Mouse (Mus musculus): ENCODE measurements around the gene Rhbdl1. TPM values are rescaled to one million over a fixed set of nuclear protein-coding genes. Genes with fewer than 3 reads are reported as not detected.

Gene Rhbdl1
- polyA plus RNA-seq, 1 experiment from 2014 or later = 0.98 TPM

DNA sequence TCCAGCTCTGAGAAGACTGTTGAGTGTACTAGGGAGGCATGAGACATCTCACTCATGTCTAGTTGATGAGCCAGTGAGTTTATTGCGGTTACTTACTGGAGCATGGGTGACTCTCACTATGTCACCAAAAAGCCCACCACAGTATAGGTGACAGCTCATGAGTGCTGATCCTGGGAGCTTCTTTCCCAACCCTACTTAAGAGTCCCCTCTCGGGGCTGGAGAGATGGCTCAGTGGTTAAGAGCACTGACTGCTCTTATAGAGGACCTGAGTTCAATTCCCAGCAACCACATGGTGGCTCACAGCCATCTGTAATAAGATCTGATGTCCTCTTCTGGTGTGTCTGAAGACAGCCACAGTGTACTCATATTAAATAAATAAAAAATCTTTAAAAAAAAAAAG, 32.9 kb upstream of the Rhbdl1 start:
- H3K9ac ChIP-seq = no peak overlapping the region
- no peaks in the 10 kb centered on the region for H3K9me3 ChIP-seq
- WGBS = 76% methylated on average over 2 of the region's 2 CpGs
- no peak overlapping the region for H3K4me3 ChIP-seq
- no peak overlapping the region for H3K4me2 ChIP-seq
- no peaks in the 10 kb centered on the region for H3K27me3 ChIP-seq (replicated peaks)
- peaks cover 41% of the 10 kb centered on the region for H3K4me1 ChIP-seq
- H3K27ac ChIP-seq (replicated peaks) = no peak overlapping the region
- peaks cover 5% of the 10 kb centered on the region for H3K36me3 ChIP-seq
- ATAC-seq (ENCODE audit: extremely low read depth, insufficient number of reproducible peaks, low FRiP score, low TSS enrichment) = no peak

DNA sequence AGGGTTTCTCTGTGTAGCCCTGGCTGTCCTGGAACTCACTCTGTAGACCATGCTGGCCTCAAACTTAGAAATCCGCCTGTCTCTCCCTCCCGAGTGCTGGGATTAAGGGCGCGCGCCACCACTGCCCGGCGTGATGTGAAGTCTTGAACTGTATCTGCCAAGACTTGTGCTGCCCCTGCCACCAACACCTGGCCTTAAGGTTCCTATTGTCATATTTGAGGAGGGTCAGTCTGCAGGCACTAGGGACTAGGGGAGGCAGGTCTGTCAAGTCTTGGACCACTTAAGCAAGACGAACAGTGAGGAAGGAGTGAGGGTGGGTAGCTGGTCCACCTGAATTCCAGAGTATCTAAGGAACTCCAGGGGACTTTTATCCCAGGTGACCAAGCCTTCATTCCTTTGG, 32.4 kb upstream of the Rhbdl1 start:
- H3K4me3 ChIP-seq = no peak overlapping the region
- no peak overlapping the region for H3K9ac ChIP-seq
- no peak for ATAC-seq (ENCODE audit: extremely low read depth, insufficient number of reproducible peaks, low FRiP score, low TSS enrichment)
- H3K9me3 ChIP-seq = no peaks in the 10 kb centered on the region
- H3K27ac ChIP-seq (replicated peaks) = no peak overlapping the region
- H3K4me2 ChIP-seq = no peak overlapping the region
- H3K4me1 ChIP-seq = peaks cover 39% of the 10 kb centered on the region
- peaks cover 10% of the 10 kb centered on the region for H3K36me3 ChIP-seq
- H3K27me3 ChIP-seq (replicated peaks) = no peaks in the 10 kb centered on the region
- 83% methylated on average over 8 of the region's 8 CpGs for WGBS

DNA sequence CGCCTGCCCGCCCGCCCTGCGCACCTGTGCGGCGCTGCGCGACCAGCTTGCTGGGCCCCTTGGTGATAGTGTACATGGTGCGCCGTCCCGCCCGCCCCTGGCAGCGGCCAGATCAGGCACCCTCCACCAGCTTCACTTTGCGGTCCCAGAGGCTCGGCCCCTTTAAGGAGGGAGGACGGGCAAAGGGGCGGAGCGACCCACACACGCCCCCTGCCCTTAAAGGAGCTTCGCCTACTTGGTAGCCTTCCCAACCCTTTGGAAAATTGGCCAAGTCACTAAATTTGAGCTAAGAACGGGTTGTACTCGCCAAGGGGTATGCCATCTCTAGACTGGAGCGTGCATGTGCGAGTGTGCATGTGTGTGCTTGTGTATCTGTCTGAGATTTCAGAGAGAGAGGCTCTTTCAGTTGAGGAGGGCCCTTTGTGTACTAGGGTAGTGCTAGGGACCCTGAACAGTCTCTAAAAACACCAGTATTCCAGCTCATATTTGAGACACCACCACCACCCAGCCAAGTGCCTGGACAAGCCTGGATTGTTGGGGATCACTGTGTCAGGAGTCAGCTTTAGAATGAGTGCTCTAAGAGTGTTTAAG, 31.6 kb upstream of the Rhbdl1 start, which contains the start of gene Mcrip2:
TSS of gene Mcrip2 (minus strand) at position 164 of the 591 bp plus-strand sequence.
- peak within 1 kb of the TSS; percentile 77 for H3K4me2 ChIP-seq
- peak; percentile 71 for ATAC-seq (ENCODE audit: extremely low read depth, insufficient number of reproducible peaks, low FRiP score, low TSS enrichment)
- WGBS = under 1% methylated on average over 24 of the region's 24 CpGs
- peak within 1 kb of the TSS; percentile 93 for H3K9ac ChIP-seq
- peak within 1 kb of the TSS; percentile 76 for H3K4me3 ChIP-seq
- peaks cover 18% of the 10 kb centered on the region for H3K36me3 ChIP-seq
- H3K27me3 ChIP-seq (replicated peaks) = no peaks in the 10 kb centered on the region
- no peaks in the 10 kb centered on the region for H3K9me3 ChIP-seq
- peaks cover 31% of the 10 kb centered on the region for H3K4me1 ChIP-seq
- H3K27ac ChIP-seq (replicated peaks) = peak within 1 kb of the TSS; percentile 93

DNA sequence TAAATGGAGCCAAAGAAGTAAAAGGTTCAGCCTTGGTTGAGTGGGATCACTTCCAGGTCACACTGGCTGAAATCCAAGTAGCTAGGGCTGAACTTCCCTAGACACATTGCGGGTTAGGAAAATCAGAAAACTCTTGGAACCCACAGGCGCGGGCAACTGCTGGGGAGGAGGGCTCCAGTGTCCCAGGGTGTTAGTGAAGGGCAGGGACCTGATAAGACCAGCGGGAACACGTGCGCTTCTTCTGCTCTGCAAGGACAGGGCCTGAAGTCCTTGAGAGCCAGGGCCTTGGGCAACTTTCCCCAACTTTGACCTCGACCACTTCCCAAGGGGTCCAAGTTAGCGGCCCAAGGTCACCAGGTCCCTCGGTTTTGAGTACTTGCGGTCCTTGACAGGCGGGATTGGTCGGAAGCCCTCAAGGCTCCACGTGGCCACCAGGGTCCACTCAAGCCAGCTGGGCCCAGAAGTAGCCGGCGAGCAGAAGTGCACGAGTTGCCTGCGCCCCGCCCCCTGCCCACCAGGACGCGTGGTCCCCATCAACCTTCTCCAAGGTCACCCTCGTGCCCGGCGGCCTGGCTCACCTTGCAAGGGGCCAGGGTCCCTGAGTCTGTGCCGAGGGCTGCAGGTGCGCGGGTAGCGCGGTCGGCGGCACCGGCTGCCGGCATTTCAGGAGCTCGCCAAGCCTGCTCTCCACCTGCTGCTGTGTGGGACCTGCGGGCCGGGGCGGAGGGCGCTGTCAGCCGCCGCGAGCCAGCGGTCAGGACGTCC, 30.9 kb upstream of the Rhbdl1 start:
- peak overlapping the region; percentile 76 for H3K4me3 ChIP-seq
- H3K4me2 ChIP-seq = peak overlapping the region; percentile 77
- peaks cover 22% of the 10 kb centered on the region for H3K36me3 ChIP-seq
- peaks cover 31% of the 10 kb centered on the region for H3K4me1 ChIP-seq
- peak overlapping the region; percentile 93 for H3K27ac ChIP-seq (replicated peaks)
- ATAC-seq (ENCODE audit: extremely low read depth, insufficient number of reproducible peaks, low FRiP score, low TSS enrichment) = no peak; the same call in 1 of the 2 replicates
- under 1% methylated on average over 42 of the region's 42 CpGs for WGBS
- H3K27me3 ChIP-seq (replicated peaks) = no peaks in the 10 kb centered on the region
- H3K9ac ChIP-seq = peak overlapping the region; percentile 93
- no peaks in the 10 kb centered on the region for H3K9me3 ChIP-seq

DNA sequence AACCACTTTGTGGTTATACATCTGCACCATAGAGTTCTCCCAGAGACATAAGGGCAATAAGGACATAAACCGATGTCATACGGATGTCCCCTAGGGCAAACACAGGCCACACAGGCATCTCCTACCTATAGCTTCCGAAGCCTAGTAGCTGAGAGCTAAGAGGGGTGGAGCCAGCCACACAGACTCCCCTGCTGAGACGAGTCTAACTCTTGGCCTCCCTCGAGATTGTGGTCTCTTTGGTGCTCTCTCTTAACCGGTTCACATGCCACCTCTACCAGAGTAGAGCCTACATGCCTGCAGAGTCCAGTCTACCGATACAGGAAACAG, 30.4 kb upstream of the Rhbdl1 start:
- ATAC-seq (ENCODE audit: extremely low read depth, insufficient number of reproducible peaks, low FRiP score, low TSS enrichment) = no peak
- 12% methylated on average over 7 of the region's 7 CpGs for WGBS

DNA sequence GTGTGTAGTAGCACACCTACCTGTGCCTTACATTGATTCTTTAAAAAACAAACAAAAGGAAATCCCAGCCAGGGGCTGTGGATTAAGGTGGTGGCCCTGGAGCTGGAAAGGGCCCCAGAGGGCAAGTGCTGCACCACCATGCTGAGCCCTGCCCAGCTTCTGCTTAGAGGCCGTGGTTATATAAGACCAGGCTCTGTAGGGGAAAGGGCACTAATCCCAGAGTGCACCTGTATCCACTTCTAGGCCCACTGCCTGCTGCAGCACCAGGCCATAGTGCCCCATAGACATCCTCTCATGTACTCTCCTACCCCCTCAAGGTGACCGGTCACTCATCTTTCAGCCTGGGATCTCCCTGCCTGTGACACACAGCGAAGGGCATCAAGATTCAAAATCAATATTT, 29.1 kb upstream of the Rhbdl1 start:
- WGBS = 95% methylated on average over 3 of the region's 3 CpGs
- H3K9ac ChIP-seq = peak overlapping the region; percentile 93; the same call in 1 of the 2 replicates
- H3K27me3 ChIP-seq (replicated peaks) = no peaks in the 10 kb centered on the region
- H3K4me2 ChIP-seq = peak overlapping the region; percentile 77
- peaks cover 39% of the 10 kb centered on the region for H3K4me1 ChIP-seq
- ATAC-seq (ENCODE audit: extremely low read depth, insufficient number of reproducible peaks, low FRiP score, low TSS enrichment) = no peak
- H3K9me3 ChIP-seq = no peaks in the 10 kb centered on the region
- peaks cover 28% of the 10 kb centered on the region for H3K36me3 ChIP-seq
- H3K27ac ChIP-seq (replicated peaks) = no peak overlapping the region
- H3K4me3 ChIP-seq = peak overlapping the region; percentile 76

More for the DNA sequence above, 30.4 kb upstream of the Rhbdl1 start:
- peaks cover 31% of the 10 kb centered on the region for H3K4me1 ChIP-seq
- H3K9me3 ChIP-seq = no peaks in the 10 kb centered on the region
- H3K9ac ChIP-seq = peak overlapping the region; percentile 93
- H3K36me3 ChIP-seq = peaks cover 28% of the 10 kb centered on the region
- no peaks in the 10 kb centered on the region for H3K27me3 ChIP-seq (replicated peaks)
- H3K4me2 ChIP-seq = peak overlapping the region; percentile 77
- H3K27ac ChIP-seq (replicated peaks) = peak overlapping the region; percentile 93
- H3K4me3 ChIP-seq = peak overlapping the region; percentile 76

DNA sequence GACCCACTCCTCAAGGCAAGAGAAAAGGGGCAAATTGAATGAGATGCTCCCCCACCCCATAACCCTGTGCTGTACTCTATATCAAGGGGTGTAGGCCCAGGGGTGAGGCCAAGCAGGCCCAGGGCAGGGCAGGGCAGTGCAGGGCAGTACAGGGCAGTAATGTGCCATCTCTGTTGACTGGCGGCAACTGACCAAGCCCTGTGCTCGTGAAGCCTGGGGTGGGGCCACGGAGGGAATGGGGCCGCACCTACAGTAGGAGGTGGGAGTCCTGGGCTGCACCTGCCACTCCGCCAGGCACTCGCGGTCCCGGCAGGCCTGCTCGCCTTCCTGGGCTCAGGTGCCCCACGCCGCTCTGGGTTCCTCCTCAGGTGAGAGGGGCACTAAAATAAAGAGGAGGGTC, 28.2 kb upstream of the Rhbdl1 start:
- Histone ChIP-seq H3K27me3 (replicated peaks) (no peaks in the 10 kb centered on the region), H3K9ac (0 out of 2 replicates have a peak overlapping the region, but pooled peaks have one; percentile 1), H3K4me2 (no peak overlapping the region), H3K27ac (replicated peaks) (no peak overlapping the region), H3K4me3 (no peak overlapping the region), H3K4me1 (peaks cover 47% of the 10 kb centered on the region), H3K9me3 (no peaks in the 10 kb centered on the region), H3K36me3 (peaks cover 28% of the 10 kb centered on the region)
- no peak for ATAC-seq (ENCODE audit: extremely low read depth, insufficient number of reproducible peaks, low FRiP score, low TSS enrichment)
- 87% methylated on average over 11 of the region's 11 CpGs for WGBS

DNA sequence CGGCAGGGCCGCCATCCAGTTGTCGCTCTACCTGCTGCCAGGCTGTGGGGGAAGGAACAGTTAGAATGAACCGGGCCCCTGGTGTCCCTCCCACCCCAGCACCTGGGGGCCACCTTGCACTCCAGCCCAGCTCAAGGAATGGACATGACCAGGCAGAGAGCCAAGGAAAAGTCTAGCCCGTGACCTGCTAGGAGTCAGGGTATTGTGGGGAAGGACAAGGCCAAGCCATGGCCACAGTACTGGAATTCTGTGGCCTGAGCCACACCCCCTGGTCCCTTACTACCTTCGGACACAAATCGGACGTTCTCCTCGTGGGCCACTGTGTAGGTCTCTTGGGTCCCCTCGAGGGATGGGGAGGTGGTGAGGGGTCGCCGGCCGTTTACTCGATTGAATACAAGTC, 27.2 kb upstream of the Rhbdl1 start:
- Histone ChIP-seq H3K4me3 (no peak overlapping the region), H3K4me1 (peaks cover 47% of the 10 kb centered on the region), H3K9me3 (no peaks in the 10 kb centered on the region), H3K27me3 (replicated peaks) (no peaks in the 10 kb centered on the region), H3K36me3 (peaks cover 28% of the 10 kb centered on the region), H3K27ac (replicated peaks) (no peak overlapping the region), H3K9ac (no peak overlapping the region), H3K4me2 (no peak overlapping the region)
- 89% methylated on average over 14 of the region's 14 CpGs for WGBS
- ATAC-seq (ENCODE audit: extremely low read depth, insufficient number of reproducible peaks, low FRiP score, low TSS enrichment) = no peak

DNA sequence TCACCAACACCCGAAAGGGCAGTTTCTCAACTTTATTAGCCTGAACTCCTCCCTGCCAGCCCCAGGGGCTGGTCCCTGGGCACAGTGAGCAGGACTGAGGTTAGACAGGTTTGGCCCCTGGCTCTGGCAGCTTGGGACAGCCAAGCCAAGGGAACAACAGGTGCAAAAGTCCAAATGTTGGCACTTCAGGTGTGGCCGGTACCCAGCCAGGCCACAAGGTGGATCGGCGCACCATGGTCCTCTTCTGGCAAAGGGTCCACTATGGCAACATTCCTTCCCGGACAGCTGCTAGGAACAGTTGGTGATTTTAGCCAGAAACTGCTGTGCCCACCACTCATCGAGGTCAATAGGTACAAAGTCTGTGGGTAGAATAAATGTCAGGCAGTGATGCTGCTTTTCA, 26.6 kb upstream of the Rhbdl1 start:
- Histone ChIP-seq H3K4me2 (no peak overlapping the region), H3K9ac (no peak overlapping the region), H3K4me1 (peaks cover 42% of the 10 kb centered on the region), H3K4me3 (no peak overlapping the region), H3K27me3 (replicated peaks) (no peaks in the 10 kb centered on the region), H3K9me3 (no peaks in the 10 kb centered on the region), H3K27ac (replicated peaks) (no peak overlapping the region), H3K36me3 (peaks cover 28% of the 10 kb centered on the region)
- ATAC-seq (ENCODE audit: extremely low read depth, insufficient number of reproducible peaks, low FRiP score, low TSS enrichment) = no peak
- 89% methylated on average over 6 of the region's 6 CpGs for WGBS

DNA sequence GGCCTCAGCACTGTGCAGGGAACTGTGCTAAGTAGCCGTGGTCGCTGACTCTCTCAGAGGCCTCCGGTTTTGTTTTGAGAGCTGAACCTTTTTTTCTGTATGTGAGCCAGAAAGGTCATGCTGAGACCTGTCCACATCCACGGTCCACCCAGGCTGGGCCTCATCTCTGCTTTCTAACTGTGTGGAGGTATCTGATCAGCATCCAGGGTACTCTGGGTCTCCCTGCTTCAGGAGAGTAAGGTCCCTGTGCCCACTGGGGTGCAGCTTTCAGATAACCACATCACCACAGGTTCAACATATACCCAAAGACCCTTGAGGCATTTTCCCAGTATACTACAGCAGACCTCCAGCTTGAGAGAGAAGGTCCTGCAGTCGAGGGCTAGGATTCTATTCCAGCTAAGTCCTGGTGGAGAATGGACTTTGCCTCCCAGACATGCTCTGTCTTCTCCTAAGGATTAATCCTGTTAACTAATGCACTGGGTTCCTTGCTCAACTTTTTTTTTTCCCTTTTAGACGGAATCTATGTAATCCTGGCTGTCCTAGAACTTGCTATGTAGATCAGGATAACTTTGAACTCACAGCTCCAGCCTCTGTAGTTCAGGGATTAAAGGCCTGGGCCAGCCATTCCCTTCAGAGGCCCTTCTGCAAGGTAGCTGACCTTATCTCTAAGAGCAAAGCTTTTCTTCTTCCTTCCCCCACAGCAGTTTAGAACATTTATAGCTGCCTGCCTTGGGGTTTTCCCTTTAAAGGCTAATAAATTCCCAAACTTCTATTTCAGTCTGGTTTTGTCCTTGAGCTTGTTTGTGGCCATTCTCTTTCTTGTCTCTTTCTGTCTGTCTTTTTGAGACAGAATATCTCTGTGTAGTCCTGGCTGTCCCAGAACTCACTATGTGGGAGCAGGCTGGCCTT, 24.9 kb upstream of the Rhbdl1 start:
- Histone ChIP-seq H3K4me1 (peaks cover 29% of the 10 kb centered on the region), H3K36me3 (peaks cover 31% of the 10 kb centered on the region), H3K27me3 (replicated peaks) (no peaks in the 10 kb centered on the region), H3K9ac (peak overlapping the region; percentile 89), H3K4me3 (peak overlapping the region; percentile 74), H3K27ac (replicated peaks) (peak overlapping the region; percentile 75), H3K9me3 (no peaks in the 10 kb centered on the region), H3K4me2 (peak overlapping the region; percentile 94)
- no peak for ATAC-seq (ENCODE audit: extremely low read depth, insufficient number of reproducible peaks, low FRiP score, low TSS enrichment)
- WGBS = 10% methylated on average over 6 of the region's 6 CpGs

All from heart, embryonic 13.5 days (tissue).